Comparison of ENCODE assay signal across 23 mouse cellular contexts in genomic region chr9:124113777-124114176, GRCm38 (mm10). TPM values are rescaled to one million over a fixed set of nuclear protein-coding genes. Genes with fewer than 3 reads are reported as not detected.
DNase-seq lines count a peak whose midpoint lies in the region; ATAC-seq and TF ChIP-seq lines count a peak whose summit lies in the region.
"Had no signal": no experiment of that assay in that cellular context is flagged by ENCODE, and none has a peak within 500 bp of the region (broad histone marks: within the 10 kb centered on the region; RNA-seq: fewer than 3 reads in every experiment).

No protein-coding gene starts in this region.

- H3K4me1 ChIP-seq in intestine, embryonic 15.5 days (replicated peaks) = no peaks in the 10 kb centered on the region
- no peaks in the 10 kb centered on the region for H3K4me1 ChIP-seq in intestine, embryonic 16.5 days (ENCODE audit: control insufficient read depth, insufficient read depth, low read length)
- H3K4me1 ChIP-seq in intestine, postnatal 0 days (replicated peaks; ENCODE audit: control insufficient read depth, insufficient read depth, low read length) = no peaks in the 10 kb centered on the region
- peaks cover 6% of the 10 kb centered on the region; the same call in 1 of the 2 replicates for H3K4me1 ChIP-seq in midbrain, embryonic 10.5 days

- no peaks in the 10 kb centered on the region for H3K36me3 ChIP-seq in intestine, embryonic 15.5 days
- no peaks in the 10 kb centered on the region for H3K36me3 ChIP-seq in intestine, embryonic 16.5 days (ENCODE audit: control insufficient read depth, insufficient read depth, low read length)
- no peaks in the 10 kb centered on the region for H3K36me3 ChIP-seq in intestine, postnatal 0 days (ENCODE audit: control insufficient read depth, insufficient read depth)
- H3K36me3 ChIP-seq in midbrain, embryonic 10.5 days = no peaks in the 10 kb centered on the region
- H3K36me3 ChIP-seq: G1E had no signal

- no peak overlapping the region for H3K9ac ChIP-seq in intestine, embryonic 15.5 days
- H3K9ac ChIP-seq in intestine, embryonic 16.5 days (ENCODE audit: low read depth, low read length) = no peak overlapping the region
- H3K9ac ChIP-seq in intestine, postnatal 0 days (ENCODE audit: low read depth, low read length) = no peak overlapping the region

- ATAC-seq in intestine, embryonic 15.5 days = peak; percentile 71
- peak; percentile 82 for ATAC-seq in intestine, embryonic 16.5 days
- ATAC-seq in intestine, postnatal 0 days = peak; percentile 61; the same call in 1 of the 2 replicates
- ATAC-seq: activated CD4-positive, CD25-positive, alpha-beta regulatory T cell, adult 4 months; CD4-positive, CD25-positive, alpha-beta regulatory T cell, adult 4 months; Patski had no signal

- no peaks in the 10 kb centered on the region for H3K9me3 ChIP-seq in intestine, embryonic 15.5 days
- no peaks in the 10 kb centered on the region for H3K9me3 ChIP-seq in intestine, embryonic 16.5 days (ENCODE audit: control insufficient read depth, low read length)
- no peaks in the 10 kb centered on the region for H3K9me3 ChIP-seq in intestine, postnatal 0 days (ENCODE audit: control insufficient read depth)
- no peaks in the 10 kb centered on the region for H3K9me3 ChIP-seq in midbrain, embryonic 10.5 days (replicated peaks)
- H3K9me3 ChIP-seq: G1E had no signal

- no peak overlapping the region for H3K4me2 ChIP-seq in intestine, embryonic 15.5 days (replicated peaks)
- no peak overlapping the region for H3K4me2 ChIP-seq in intestine, embryonic 16.5 days (ENCODE audit: low read depth, low read length)
- no peak overlapping the region for H3K4me2 ChIP-seq in intestine, postnatal 0 days (replicated peaks; ENCODE audit: low read depth)

- no peak for TF ChIP-seq CTCF in intestine, postnatal 0 days (IDR thresholded peaks at IDR 0.05; ENCODE audit: low read depth)

- no peaks in the 10 kb centered on the region for H3K27me3 ChIP-seq in intestine, embryonic 15.5 days (replicated peaks)
- H3K27me3 ChIP-seq in intestine, embryonic 16.5 days (replicated peaks; ENCODE audit: control insufficient read depth, insufficient read depth, low read length) = 0 out of 2 replicates have a peak, but pooled peaks cover 3% of the 10 kb centered on the region
- H3K27me3 ChIP-seq in intestine, postnatal 0 days (replicated peaks; ENCODE audit: control insufficient read depth, insufficient read depth, low read length) = peaks cover 21% of the 10 kb centered on the region
- H3K27me3 ChIP-seq in midbrain, embryonic 10.5 days (ENCODE audit: low read depth, poor library complexity, severe bottlenecking) = no peaks in the 10 kb centered on the region; the same call in 1 of the 2 replicates
- H3K27me3 ChIP-seq: CH12.LX, Patski had no signal

- no peak for DNase-seq in adrenal gland, adult 8-10 months
- DNase-seq in adrenal gland, postnatal 36 days = no peak
- no peak for DNase-seq in midbrain, embryonic 10.5 days (ENCODE audit: low spot score)
- DNase-seq: adrenal gland, adult 2 months; adrenal gland, postnatal 10 days; adrenal gland, postnatal 14 days; adrenal gland, postnatal 25 days; B cell, adult 2 months; cerebellum, adult 11 months; cerebellum, adult 11-12 months; cerebellum, adult 18-20 months; cerebellum, adult 2 months; cerebellum, adult 8-10 months had no signal

- H3K4me3 ChIP-seq in intestine, embryonic 15.5 days (replicated peaks) = no peak overlapping the region
- no peak overlapping the region for H3K4me3 ChIP-seq in intestine, embryonic 16.5 days (ENCODE audit: low read length)
- no peak overlapping the region for H3K4me3 ChIP-seq in intestine, postnatal 0 days (ENCODE audit: low read depth, low read length)
- H3K4me3 ChIP-seq in midbrain, embryonic 10.5 days = no peak overlapping the region

- no peak overlapping the region for H3K27ac ChIP-seq in intestine, embryonic 15.5 days
- H3K27ac ChIP-seq in intestine, embryonic 16.5 days (ENCODE audit: low read length) = no peak overlapping the region
- no peak overlapping the region for H3K27ac ChIP-seq in intestine, postnatal 0 days (ENCODE audit: low read depth, low read length)
- H3K27ac ChIP-seq in midbrain, embryonic 10.5 days (replicated peaks) = no peak overlapping the region

- 41% methylated on average over 1 of the region's 1 CpGs for WGBS in intestine, embryonic 15.5 days
- 35% methylated on average over 1 of the region's 1 CpGs for WGBS in intestine, embryonic 16.5 days
- 26% methylated on average over 1 of the region's 1 CpGs for WGBS in intestine, postnatal 0 days
- WGBS in midbrain, embryonic 10.5 days = 96% methylated on average over 1 of the region's 1 CpGs

RNA-seq across cellular contexts. Expression of gene Ccr5, which starts 7.6 kb away (rescaled TPM):
- 1.1 and 1.3 TPM in 2 replicates for polyA plus RNA-seq in intestine, embryonic 15.5 days (2015; fragmentation: Nextera tagmentation; extraction: Ambion mirVana)
- polyA plus RNA-seq in intestine, embryonic 16.5 days (2015; fragmentation: Nextera tagmentation; extraction: Ambion mirVana) = 0.97 and 1.7 TPM in 2 replicates
- 0.74 and 1.1 TPM in 2 replicates for polyA plus RNA-seq in intestine, postnatal 0 days (2015; fragmentation: Nextera tagmentation; extraction: Ambion mirVana)
- 10 to 100 TPM in 2 of 4 experiments, 1 to 10 TPM in 2; 4.5 to 11.4 (median 9.6) TPM for total RNA-seq in adrenal gland, adult 8-10 months (2022)
- 1 to 10 TPM; 3.3 to 3.5 TPM for total RNA-seq in adrenal gland, postnatal 36 days (2021)
- 0.15 and 0.77 TPM in 2 replicates for polyA plus RNA-seq in midbrain, embryonic 10.5 days (2016; fragmentation: Nextera tagmentation; extraction: Ambion mirVana)
- total RNA-seq: ES-E14 had no signal
- polyA plus RNA-seq: C2C12, G1E, Patski had no signal

RNA-seq across cellular contexts. Expression of gene Ccr2, which starts 12.0 kb away (rescaled TPM):
- 4.9 and 5.0 TPM in 2 replicates for polyA plus RNA-seq in intestine, embryonic 15.5 days (2015; fragmentation: Nextera tagmentation; extraction: Ambion mirVana)
- 4.0 and 4.2 TPM in 2 replicates for polyA plus RNA-seq in intestine, embryonic 16.5 days (2015; fragmentation: Nextera tagmentation; extraction: Ambion mirVana)
- 0.85 and 1.2 TPM in 2 replicates for polyA plus RNA-seq in intestine, postnatal 0 days (2015; fragmentation: Nextera tagmentation; extraction: Ambion mirVana)
- 1 to 10 TPM; 1.6 to 4.8 (median 3.2) TPM for total RNA-seq in adrenal gland, adult 8-10 months (2022)
- 1 to 10 TPM; 1.7 to 2.1 TPM for total RNA-seq in adrenal gland, postnatal 36 days (2021)
- 0.05 and 0.27 TPM in 2 replicates for polyA plus RNA-seq in midbrain, embryonic 10.5 days (2016; fragmentation: Nextera tagmentation; extraction: Ambion mirVana)
- total RNA-seq: CH12.LX, ES-E14 had no signal
- polyA plus RNA-seq: C2C12, G1E, Patski had no signal
